Mouse (Mus musculus) WW6 (cell line): ENCODE results near the gene Neurog3.
A peak's percentile ranks its signal among the peaks of the same experiment; 100 is the strongest.

ENCODE experiments used
- DNase-seq: peaks from one replicate; pipeline ENCODE4 v3.0.0-alpha.2; 2013; ENCODE audit warnings: low read depth, low spot score

The Neurog3 gene

DNA sequence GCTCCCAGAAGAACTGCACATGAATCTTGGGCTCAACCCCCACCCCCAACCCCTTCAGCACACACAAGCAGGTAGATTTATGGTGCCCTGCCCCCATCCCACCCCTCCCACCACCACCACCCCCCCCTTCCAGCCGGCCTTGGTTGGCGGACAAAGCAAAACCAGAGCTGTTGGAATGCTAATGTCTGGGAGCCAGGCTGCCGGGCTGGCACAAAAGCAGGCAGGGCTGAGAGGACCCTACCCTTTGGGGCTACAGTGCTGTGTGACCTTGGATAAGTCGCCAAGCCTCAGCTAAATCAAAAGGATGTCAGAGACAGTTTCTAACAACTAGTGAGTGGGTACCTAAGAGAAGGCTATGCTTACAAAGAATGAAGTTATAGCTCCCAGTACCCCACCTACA lies 4.3 kb downstream of the Neurog3 start:
- no peak for DNase-seq

DNA sequence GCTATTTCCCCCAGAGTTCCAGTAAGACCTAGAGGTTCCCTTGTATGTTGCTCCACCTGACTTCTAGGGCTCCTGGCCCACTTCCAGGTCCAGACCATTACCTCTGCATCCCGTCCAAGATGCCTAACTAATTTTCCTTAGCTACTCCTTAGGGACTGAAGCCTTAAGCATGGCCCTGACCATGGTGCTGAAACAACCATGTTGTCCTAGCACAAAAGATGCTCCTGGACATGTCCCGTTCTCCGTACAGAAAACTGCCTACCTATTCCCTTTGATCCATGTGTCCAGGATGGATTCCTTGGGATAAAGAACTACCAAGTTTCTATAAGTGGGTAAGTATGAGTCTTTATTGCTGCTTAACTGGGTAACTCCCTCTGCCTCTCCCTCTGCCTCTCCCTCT lies 5.2 kb downstream of the Neurog3 start:
- no peak for DNase-seq

DNA sequence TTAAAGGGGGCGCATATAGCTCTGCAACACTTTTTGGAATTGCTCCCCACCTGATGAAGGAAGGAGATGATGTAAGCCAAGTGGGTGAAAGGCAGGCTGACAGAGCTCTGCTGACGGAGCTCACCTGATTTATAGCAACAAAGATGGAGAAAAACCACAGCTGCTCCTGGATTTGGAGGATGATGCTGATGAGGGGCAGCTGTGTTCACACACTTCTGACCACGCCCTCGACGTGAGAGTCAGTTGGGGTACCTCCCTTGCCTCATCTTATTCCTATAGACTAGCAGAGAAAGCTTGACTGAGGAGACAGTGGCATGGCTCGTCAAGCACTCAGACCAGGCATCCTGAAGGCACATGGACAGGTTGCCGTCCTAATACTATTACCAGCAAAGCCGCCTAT lies 10.9 kb downstream of the Neurog3 start, which contains the start of gene Fam241b:
Fam241b (minus strand) TSS at position 101 of the 400 bp plus-strand sequence.
- no peak for DNase-seq

DNA sequence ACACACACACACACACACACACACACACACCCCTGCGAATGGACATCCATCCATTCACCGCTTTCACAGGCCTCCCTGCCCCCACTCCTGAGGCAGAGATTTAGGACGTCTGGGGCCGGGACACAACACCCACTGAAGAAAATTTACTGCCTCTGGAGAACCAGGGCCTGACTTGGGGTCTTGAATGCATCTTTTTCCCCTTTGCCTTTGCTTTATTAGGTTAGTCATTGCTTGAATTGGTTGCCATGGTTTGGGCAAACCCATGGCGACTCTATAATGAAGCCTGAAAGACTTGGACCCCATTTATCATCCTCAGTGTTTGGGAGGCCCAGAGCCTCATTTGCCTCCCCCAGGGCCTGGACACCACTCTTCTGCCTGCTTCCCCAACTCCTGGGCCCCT lies 13.1 kb downstream of the Neurog3 start:
- no peak for DNase-seq

DNA sequence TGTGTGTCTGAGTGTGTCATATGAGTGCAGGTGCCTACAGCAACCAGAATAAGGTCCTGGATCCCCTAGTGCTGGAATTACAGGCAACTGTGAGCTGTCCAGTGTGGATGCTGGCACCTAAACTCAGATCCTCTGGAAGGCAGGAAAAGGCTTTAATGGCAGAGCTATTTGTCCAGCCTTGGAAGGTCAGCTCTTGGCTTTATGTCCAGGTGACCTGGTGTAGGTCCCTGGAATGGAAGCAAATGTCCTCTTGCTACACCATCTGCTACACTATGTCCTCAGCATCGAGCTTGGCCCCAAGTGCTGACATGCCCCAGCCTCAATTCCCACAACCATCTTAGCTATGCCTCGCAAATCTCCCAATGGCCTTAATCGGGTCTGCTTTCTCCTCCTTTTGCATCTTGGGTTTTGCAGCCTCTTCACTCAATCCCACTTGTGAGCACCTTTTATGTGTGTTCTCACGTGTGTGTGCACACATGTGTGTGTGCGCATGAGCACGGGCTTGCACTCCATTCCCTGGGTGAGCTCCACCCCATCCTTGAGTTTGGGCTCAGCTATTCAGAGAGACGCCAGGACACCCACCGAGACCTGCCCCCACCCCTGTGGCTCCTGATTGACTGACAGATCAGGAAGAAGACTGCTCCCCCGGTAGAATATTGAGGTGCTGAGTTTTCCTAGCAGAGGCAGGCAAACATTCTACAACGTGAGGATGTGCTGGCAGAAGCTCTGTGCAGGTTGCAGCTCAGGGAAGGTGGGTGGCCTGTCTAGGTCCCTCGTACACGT lies 14.8 kb downstream of the Neurog3 start:
- DNase-seq: no peak

DNA sequence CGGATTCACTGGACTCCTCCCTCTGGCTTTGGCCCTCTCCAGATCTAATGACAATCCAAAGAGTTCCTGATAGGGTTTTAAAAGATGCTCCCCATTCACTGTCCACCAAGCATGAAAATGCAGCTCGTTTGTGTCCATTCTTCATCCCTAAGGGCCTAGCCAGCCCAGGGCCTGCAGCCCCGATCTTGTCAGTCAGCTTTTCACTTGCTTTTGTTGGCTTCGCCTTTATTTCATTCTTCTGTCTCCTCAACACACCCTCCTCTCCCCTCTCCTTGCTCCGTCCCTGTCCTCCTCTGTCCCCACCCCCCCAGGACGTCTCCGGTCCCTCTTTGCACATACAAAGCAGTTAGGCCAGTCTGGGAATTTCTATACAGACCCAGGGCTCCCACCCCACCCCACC lies 17.0 kb downstream of the Neurog3 start:
- DNase-seq: no peak

DNA sequence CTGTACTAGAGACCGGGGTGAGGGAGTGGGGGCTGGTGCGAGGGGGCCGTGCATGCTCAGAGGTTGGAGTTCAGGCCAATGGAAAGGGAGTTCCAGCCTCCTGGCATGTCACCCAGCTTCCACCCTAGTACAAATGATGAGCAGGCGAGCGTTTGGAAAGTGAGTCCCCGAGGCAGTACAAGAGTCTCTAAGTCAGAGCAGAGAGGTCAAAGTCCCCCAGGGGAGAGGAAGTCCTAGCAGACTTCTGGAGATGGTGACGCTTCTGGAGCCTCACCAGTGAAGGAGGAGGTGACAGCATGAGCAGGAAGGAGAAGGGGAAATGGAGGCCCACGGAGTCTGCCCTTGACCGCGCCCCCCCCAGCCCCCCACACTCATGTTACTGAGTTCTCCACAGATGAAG lies 29.5 kb downstream of the Neurog3 start:
- DNase-seq: no peak

DNA sequence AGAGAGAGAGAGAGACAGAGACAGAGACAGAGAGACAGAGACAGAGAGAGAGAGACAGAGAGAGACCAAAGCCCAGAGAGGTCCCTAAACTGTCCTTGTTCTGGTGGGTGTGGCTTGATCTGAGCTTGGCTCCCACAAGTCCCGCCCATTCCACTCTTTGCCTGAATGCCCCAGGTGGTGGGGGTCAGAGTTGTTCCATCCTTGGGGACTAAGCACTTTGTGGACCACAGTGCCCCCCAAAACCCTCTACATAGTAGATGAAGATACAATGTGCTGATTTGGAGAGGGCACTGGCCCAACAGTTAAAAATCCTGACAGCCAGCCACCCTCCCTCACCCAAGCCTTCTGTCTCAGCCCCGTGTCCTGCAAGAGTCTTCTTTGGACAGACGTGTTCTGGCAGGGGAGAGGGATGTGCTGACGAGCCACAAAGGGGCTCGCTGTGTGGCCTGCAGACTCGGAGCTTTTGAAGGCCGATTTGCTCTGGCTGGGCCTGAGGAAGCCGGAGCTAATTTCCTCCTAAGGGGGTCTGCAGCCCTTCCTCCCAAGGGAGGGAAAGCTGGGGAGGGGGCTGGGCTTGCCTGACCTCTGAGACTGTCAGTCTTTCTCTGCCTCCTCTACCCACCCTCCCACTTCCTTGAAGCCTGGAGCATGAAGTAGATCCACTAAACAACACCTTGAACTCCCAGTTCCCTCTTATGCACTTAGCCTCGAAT lies 40.1 kb downstream of the Neurog3 start:
- DNase-seq: no peak

DNA sequence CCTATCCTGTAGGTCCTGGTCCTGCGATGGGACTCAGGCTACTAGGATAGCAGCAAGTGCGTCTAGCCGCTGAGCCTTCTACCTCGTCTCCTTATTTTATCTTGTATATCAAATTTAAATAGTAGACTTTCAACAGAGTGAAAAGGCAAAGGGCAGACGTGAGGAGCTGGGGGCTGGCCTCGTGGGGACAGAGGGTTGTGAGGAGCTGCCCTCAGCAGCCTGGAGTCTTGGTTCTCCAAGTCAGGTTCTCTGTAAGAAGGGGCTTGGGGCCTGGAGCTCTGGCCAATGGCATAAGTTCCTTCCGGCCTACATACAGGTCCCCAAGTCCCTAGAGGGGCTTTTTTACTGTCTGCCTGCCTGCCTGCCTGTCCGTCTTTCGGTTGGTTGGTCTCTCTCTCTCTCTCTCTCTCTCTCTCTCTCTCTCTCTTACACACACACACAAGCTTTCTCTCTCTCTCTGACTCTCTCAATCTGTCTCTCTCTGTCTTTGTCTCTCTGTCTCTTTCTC lies 41.1 kb downstream of the Neurog3 start:
- DNase-seq: no peak

DNA sequence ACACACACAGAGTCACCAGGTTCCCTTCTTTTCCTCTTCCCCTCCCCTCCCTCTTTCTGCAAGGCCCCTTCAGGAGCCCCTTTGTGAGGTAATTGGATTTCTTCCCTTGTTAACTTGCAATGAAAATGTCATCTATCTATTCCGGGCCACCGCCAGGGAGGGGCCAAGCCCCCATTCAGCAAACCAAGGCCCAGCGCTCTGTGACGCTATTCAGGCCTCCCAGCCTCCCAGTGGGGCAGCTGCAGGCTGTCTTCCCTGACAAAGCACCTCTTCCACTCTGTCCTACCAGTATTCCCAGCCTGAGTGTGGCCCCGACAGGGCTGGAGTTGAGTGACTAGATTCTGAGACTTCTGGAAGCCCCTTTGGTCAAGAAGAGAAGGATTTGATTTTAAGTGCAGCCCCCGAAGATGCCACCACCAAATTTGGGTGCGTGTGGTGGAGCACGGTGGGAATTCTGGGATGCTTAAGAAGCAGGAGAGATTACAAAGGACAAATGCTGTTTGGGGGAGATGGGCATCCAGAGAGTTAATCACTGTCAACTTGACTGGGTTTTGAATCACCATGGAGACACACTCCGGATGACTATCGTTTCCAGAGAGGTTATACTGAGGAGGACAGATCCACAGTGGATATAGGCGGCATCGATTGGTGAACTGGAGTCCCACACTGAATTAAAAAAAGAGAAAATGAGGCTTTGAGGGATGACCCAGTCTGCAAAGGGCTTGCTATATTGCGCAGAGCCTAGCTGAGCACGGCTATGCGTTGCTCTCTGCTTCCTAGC lies 41.8 kb downstream of the Neurog3 start:
- no peak for DNase-seq

DNA sequence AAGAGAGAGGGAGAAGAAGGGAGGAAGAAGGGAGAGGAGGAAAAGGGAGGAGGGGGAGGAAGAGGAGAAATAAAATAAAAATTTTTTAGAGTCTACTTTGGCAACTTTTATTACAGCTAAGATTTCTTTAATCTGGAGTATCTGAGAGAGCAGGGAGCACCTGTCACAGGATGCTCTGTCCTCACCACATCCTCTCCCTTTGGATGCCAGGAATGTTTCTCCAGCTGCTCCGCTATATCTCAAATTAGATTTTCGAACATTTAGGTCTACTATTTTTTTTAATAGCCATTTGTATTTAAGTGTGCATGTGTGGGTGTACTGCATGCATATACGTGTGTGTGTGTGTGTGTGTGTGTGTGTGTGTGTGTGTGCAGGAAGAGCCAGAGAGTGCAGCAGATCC lies 47.1 kb downstream of the Neurog3 start:
- DNase-seq: no peak

DNA sequence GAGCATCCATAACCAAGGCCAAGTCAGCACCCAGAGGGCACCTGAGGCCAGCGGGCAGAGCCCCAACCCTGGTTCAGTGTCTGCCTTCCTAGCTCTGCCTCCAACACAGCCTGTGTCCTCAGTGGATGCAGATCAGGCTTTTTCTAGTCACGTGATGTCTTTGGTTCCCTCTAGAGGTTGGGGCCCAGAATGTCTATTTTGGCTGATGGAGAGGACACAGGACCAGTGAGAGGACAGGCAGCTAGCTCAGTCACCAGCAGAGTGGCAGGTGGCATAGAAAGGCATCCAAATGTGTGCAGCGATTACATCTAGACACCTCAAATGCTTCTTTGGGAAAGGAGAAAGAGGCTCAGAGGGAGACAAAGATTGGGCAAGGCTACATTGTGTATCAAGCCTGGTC lies 48.8 kb downstream of the Neurog3 start:
- DNase-seq: no peak

DNA sequence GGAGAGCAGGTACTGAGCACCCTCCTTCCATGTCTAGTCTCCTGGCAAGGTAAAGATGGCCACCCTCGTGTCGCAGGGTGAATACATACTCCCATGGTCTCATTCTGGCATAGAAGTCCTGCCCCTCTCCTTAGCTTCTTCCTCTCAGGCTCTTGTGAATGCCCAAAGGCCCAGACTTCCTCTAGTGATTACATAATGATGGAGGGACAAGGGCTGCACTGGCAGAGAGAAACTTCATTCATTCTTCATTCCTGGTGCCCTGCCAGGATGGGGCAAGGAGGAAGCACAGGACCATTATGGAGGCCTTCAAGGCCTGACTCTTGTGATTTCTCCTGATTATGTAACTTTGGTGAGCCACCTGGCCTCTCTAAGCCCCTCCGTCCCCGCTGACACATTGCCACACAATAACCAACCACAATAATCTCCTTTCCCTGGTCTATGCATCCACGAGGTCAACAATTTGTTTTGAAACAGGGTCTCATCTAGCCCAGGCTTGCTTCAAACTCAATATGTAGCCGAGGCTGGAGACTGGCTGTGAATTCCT lies 49.7 kb downstream of the Neurog3 start:
- no peak for DNase-seq

DNA sequence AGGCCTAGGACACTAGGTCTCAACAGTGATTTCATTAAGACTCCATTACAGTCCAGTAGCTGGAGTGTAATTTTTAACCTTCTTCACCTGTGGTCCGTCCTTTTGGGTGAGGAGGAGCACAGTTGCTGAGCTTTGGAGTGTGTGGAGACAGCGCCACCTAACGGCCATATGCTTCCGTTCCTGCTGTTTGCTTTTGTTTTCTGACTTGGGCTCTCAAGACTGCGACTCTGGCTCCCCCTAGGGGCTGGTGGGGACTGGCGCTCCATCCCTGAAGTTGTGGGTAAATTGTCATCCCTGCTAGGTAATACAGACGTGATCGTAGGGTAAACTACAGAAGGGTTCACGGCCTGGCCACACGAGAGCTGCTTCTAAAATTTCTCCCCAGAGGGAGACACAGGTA lies 50.2 kb downstream of the Neurog3 start:
- DNase-seq: peak; percentile 87
